Mouse (Mus musculus) E14TG2a.4 (cell line): ENCODE measurements at regions not wholly inside any gene's neighbourhood (a gene's known extent, or its start where the extent isn't known, plus 50 kb on each side); places are given as distances from the start of the nearest gene placed in this dataset.

Experiments used
- CTCF ChIP-seq: conservative IDR thresholded peaks from 2 replicates; pipeline ENCODE4 v1.5.1; 2014; ENCODE audit warnings: low read length
- POU5F1 ChIP-seq: IDR thresholded peaks from 2 replicates; pipeline ENCODE4 v1.6.1; 2014; ENCODE audit warnings: low read length, borderline replicate concordance

GRCm38 (mm10) chr2:138806196-138806595 is 549.8 kb downstream of the Btbd3 start:
- TF ChIP-seq CTCF (no peak), POU5F1 (no peak)
